Mouse (Mus musculus) cerebellum, adult 8-10 months (tissue): ENCODE measurements around the gene 4930522H14Rik.

Experiments used
- DNase-seq: peaks from one replicate; pipeline ENCODE4 v3.0.0; 2022

Gene 4930522H14Rik

DNA sequence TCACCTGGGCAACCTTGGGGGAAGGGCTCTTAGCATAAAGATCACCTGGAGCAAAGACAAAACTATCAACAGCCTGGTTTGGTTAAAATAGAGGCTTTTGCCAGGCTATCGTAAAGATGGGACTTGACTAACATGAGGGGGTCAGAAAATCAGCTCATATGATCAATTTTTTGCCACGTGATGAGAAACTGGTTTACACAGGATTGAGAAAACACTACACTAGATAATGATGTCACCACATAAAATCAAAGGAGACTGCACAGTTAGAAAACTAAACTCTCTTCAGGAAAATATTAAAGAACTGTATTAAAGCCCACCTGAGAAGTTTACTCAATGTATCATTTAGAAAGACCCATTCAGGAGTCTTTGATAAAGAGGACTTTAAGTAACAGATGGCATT lies 56.0 kb downstream of the 4930522H14Rik start:
- no peak for DNase-seq

DNA sequence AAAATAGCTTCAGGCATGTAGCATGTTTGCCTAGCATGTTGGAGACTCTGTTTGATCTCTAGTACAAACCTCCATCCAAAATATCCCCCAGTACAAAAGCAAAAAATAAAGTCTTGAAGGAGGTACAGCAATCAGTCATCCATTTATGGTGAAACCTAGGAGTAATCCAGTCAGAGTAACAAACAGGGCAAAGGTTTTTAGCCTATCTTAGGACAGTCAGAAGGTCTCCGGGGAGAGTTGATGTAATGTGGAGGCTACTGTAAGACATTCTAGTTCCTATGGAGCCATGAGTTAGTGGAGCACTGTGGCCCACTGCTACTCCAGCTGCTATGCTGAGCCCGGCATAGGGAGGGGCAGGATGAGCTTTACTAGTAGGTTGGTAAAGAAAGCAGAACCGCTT lies 58.5 kb downstream of the 4930522H14Rik start:
- no peak for DNase-seq

- DNase-seq = no peak
Measured at GRCm38 (mm10) chr4:109471606-109472005, 59.5 kb downstream of the 4930522H14Rik start.

- no peak for DNase-seq
Measured at GRCm38 (mm10) chr4:109467687-109468086, 63.4 kb downstream of the 4930522H14Rik start.

DNA sequence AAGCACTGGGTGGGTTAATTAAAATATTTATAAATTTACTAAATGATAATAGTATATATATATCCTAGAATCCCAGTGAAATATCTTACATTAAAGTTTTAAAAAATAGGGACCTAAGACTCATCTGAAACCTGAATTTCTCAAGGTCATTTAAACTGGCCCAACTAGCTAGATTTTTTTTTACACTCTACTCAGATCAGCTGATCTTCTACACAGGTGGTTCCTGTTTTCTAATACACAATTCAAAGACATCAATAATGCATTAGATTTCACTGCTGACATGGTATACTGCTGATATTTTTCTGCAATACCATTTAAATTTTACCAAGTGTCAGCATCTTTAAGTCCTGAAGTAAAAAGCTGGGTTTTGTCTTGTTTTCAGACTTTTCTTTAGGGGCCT lies 67.2 kb downstream of the 4930522H14Rik start:
- no peak for DNase-seq

DNA sequence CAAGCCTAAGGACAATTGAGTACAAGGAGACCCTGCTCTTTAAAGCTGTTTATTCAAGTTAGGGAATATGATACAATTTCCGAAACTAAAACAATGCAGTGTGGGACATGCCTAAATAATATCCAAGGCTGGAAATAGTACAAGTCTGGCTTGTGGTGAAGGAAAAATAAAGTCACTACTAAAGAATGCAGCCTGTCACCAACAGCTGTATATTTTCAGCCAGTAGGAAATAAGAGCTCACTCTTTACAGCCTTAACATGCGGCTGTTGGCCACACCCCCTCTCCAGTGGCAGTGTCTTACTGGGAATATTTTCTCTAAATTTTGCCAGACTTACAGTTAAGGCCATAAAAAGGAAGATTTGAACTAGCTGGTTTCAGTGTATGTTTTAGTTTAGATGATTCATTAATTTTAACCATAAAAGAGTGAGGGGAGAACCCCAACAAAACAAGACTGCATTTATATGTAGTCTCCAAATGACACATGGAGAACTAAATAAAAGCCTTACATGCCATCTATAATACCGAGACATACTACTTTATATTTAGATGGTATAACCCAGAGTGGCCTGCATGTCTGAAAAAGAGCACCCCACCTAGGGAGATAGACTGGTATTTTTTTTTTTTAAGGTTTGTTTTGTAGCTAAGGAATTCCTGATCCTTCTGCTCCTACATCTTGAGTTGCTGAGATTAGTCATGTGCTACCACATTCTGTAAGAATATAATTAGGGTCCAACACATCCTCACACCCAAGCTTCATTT lies 70.5 kb downstream of the 4930522H14Rik start:
- no peak for DNase-seq

DNA sequence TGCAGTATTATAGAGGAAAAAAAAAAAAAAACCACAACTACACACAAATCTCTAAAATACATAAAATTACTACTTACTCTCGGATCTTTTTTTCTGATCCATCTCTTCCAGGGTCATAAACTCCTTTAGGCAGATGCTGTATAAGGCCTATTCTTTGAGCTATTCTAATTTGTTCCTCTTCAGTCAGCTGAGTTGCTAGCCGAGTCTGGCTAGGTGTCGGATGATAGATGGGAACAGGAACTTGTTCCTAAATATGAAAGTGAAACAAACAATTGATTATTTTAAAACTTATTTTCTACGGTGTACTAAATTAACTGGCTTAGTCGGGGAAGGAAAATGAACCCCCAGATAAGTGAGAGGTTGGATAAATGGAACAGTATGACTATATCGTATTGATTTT lies 74.3 kb downstream of the 4930522H14Rik start:
- no peak for DNase-seq
